Mouse (Mus musculus): ENCODE measurements around the gene Fahd1. TPM values are rescaled to one million over a fixed set of nuclear protein-coding genes. Genes with fewer than 3 reads are reported as not detected.

Fahd1 gene
- polyA plus RNA-seq, 1 experiment from 2014 or later = 18.9 TPM

- Histone ChIP-seq H3K27me3 (ENCODE audit: control insufficient read depth, insufficient read depth, low read length) (no peaks in the 10 kb centered on the region), H3K36me3 (ENCODE audit: control insufficient read depth, insufficient read depth, low read length) (no peaks in the 10 kb centered on the region), H3K9ac (replicated peaks; ENCODE audit: low read length) (no peak overlapping the region), H3K4me2 (ENCODE audit: low read length) (no peak overlapping the region), H3K4me1 (ENCODE audit: control insufficient read depth, insufficient read depth, low read length) (no peaks in the 10 kb centered on the region), H3K4me3 (replicated peaks; ENCODE audit: low read depth, low read length) (no peak overlapping the region), H3K27ac (replicated peaks; ENCODE audit: low read depth, low read length) (no peak overlapping the region), H3K9me3 (ENCODE audit: control insufficient read depth, low read length) (no peaks in the 10 kb centered on the region)
- WGBS = 33% methylated on average over 1 of the region's 1 CpGs
- ATAC-seq (ENCODE audit: low FRiP score, low TSS enrichment) = no peak
- no peak for DNase-seq
These were observed 24.2 kb upstream of the Fahd1 start for GRCm38 (mm10) chr17:24874405-24874745.

GRCm38 (mm10) chr17:24873695-24874404 is 23.7 kb upstream of the Fahd1 start:
- ATAC-seq (ENCODE audit: low FRiP score, low TSS enrichment) (no peak), DNase-seq (no peak)
- H3K4me1 ChIP-seq (ENCODE audit: control insufficient read depth, insufficient read depth, low read length) = no peaks in the 10 kb centered on the region
- H3K27ac ChIP-seq (replicated peaks; ENCODE audit: low read depth, low read length) = no peak overlapping the region
- WGBS = 59% methylated on average over 4 of the region's 4 CpGs
- H3K4me2 ChIP-seq (ENCODE audit: low read length) = no peak overlapping the region
- no peaks in the 10 kb centered on the region for H3K9me3 ChIP-seq (ENCODE audit: control insufficient read depth, low read length)
- H3K27me3 ChIP-seq (ENCODE audit: control insufficient read depth, insufficient read depth, low read length) = no peaks in the 10 kb centered on the region
- H3K4me3 ChIP-seq (replicated peaks; ENCODE audit: low read depth, low read length) = no peak overlapping the region
- H3K9ac ChIP-seq (replicated peaks; ENCODE audit: low read length) = no peak overlapping the region
- no peaks in the 10 kb centered on the region for H3K36me3 ChIP-seq (ENCODE audit: control insufficient read depth, insufficient read depth, low read length)

GRCm38 (mm10) chr17:24867914-24868313 is 17.8 kb upstream of the Fahd1 start:
- peaks cover 27% of the 10 kb centered on the region for H3K36me3 ChIP-seq (ENCODE audit: control insufficient read depth, insufficient read depth, low read length)
- WGBS = 91% methylated on average over 10 of the region's 10 CpGs
- no peak overlapping the region for H3K4me2 ChIP-seq (ENCODE audit: low read length)
- H3K27me3 ChIP-seq (ENCODE audit: control insufficient read depth, insufficient read depth, low read length) = no peaks in the 10 kb centered on the region
- H3K27ac ChIP-seq (replicated peaks; ENCODE audit: low read depth, low read length) = no peak overlapping the region
- no peaks in the 10 kb centered on the region for H3K9me3 ChIP-seq (ENCODE audit: control insufficient read depth, low read length)
- H3K4me1 ChIP-seq (ENCODE audit: control insufficient read depth, insufficient read depth, low read length) = no peaks in the 10 kb centered on the region
- DNase-seq (no peak), ATAC-seq (ENCODE audit: low FRiP score, low TSS enrichment) (no peak)
- H3K9ac ChIP-seq (replicated peaks; ENCODE audit: low read length) = no peak overlapping the region
- H3K4me3 ChIP-seq (replicated peaks; ENCODE audit: low read depth, low read length) = no peak overlapping the region

GRCm38 (mm10) chr17:24865776-24866175 is 15.6 kb upstream of the Fahd1 start, which contains the start of gene Igfals:
Igfals (plus strand) TSS chr17:24865997.
- H3K27ac ChIP-seq (replicated peaks; ENCODE audit: low read depth, low read length) = no peak within 1 kb of the TSS
- no peak for ATAC-seq (ENCODE audit: low FRiP score, low TSS enrichment)
- H3K4me1 ChIP-seq (ENCODE audit: control insufficient read depth, insufficient read depth, low read length) = no peaks in the 10 kb centered on the region
- no peaks in the 10 kb centered on the region for H3K9me3 ChIP-seq (ENCODE audit: control insufficient read depth, low read length)
- no peak within 1 kb of the TSS for H3K9ac ChIP-seq (replicated peaks; ENCODE audit: low read length)
- 85% methylated on average over 8 of the region's 8 CpGs for WGBS
- no peak within 1 kb of the TSS for H3K4me3 ChIP-seq (replicated peaks; ENCODE audit: low read depth, low read length)
- no peak within 1 kb of the TSS for H3K4me2 ChIP-seq (ENCODE audit: low read length)
- H3K36me3 ChIP-seq (ENCODE audit: control insufficient read depth, insufficient read depth, low read length) = peaks cover 47% of the 10 kb centered on the region
- H3K27me3 ChIP-seq (ENCODE audit: control insufficient read depth, insufficient read depth, low read length) = no peaks in the 10 kb centered on the region
- no peak for DNase-seq

- Histone ChIP-seq H3K4me1 (ENCODE audit: control insufficient read depth, insufficient read depth, low read length) (no peaks in the 10 kb centered on the region), H3K36me3 (ENCODE audit: control insufficient read depth, insufficient read depth, low read length) (peaks cover 69% of the 10 kb centered on the region), H3K4me3 (replicated peaks; ENCODE audit: low read depth, low read length) (no peak overlapping the region), H3K27ac (replicated peaks; ENCODE audit: low read depth, low read length) (no peak overlapping the region), H3K9ac (replicated peaks; ENCODE audit: low read length) (no peak overlapping the region), H3K4me2 (ENCODE audit: low read length) (no peak overlapping the region), H3K9me3 (ENCODE audit: control insufficient read depth, low read length) (no peaks in the 10 kb centered on the region), H3K27me3 (ENCODE audit: control insufficient read depth, insufficient read depth, low read length) (no peaks in the 10 kb centered on the region)
- ATAC-seq (ENCODE audit: low FRiP score, low TSS enrichment) = no peak
- DNase-seq = no peak
- 96% methylated on average over 3 of the region's 3 CpGs for WGBS
These were observed 11.6 kb upstream of the Fahd1 start for GRCm38 (mm10) chr17:24861785-24862184.

- Histone ChIP-seq H3K4me2 (ENCODE audit: low read length) (no peak overlapping the region), H3K36me3 (ENCODE audit: control insufficient read depth, insufficient read depth, low read length) (peaks cover 76% of the 10 kb centered on the region), H3K27ac (replicated peaks; ENCODE audit: low read depth, low read length) (no peak overlapping the region), H3K9ac (replicated peaks; ENCODE audit: low read length) (no peak overlapping the region), H3K27me3 (ENCODE audit: control insufficient read depth, insufficient read depth, low read length) (no peaks in the 10 kb centered on the region), H3K4me3 (replicated peaks; ENCODE audit: low read depth, low read length) (no peak overlapping the region), H3K4me1 (ENCODE audit: control insufficient read depth, insufficient read depth, low read length) (no peaks in the 10 kb centered on the region), H3K9me3 (ENCODE audit: control insufficient read depth, low read length) (no peaks in the 10 kb centered on the region)
- ATAC-seq (ENCODE audit: low FRiP score, low TSS enrichment) = no peak
- no peak for DNase-seq
- 91% methylated on average over 8 of the region's 8 CpGs for WGBS
These were observed 9.9 kb upstream of the Fahd1 start for GRCm38 (mm10) chr17:24860076-24860475.

GRCm38 (mm10) chr17:24858967-24859366 is 8.8 kb upstream of the Fahd1 start:
- no peak overlapping the region for H3K9ac ChIP-seq (replicated peaks; ENCODE audit: low read length)
- 90% methylated on average over 6 of the region's 6 CpGs for WGBS
- no peak overlapping the region for H3K4me3 ChIP-seq (replicated peaks; ENCODE audit: low read depth, low read length)
- no peak overlapping the region for H3K4me2 ChIP-seq (ENCODE audit: low read length)
- DNase-seq (no peak), ATAC-seq (ENCODE audit: low FRiP score, low TSS enrichment) (no peak)
- no peaks in the 10 kb centered on the region for H3K9me3 ChIP-seq (ENCODE audit: control insufficient read depth, low read length)
- no peaks in the 10 kb centered on the region for H3K27me3 ChIP-seq (ENCODE audit: control insufficient read depth, insufficient read depth, low read length)
- H3K4me1 ChIP-seq (ENCODE audit: control insufficient read depth, insufficient read depth, low read length) = no peaks in the 10 kb centered on the region
- H3K27ac ChIP-seq (replicated peaks; ENCODE audit: low read depth, low read length) = no peak overlapping the region
- H3K36me3 ChIP-seq (ENCODE audit: control insufficient read depth, insufficient read depth, low read length) = peaks cover 72% of the 10 kb centered on the region

GRCm38 (mm10) chr17:24857831-24858470 is 7.8 kb upstream of the Fahd1 start:
- Histone ChIP-seq H3K27me3 (ENCODE audit: control insufficient read depth, insufficient read depth, low read length) (no peaks in the 10 kb centered on the region), H3K4me1 (ENCODE audit: control insufficient read depth, insufficient read depth, low read length) (no peaks in the 10 kb centered on the region), H3K27ac (replicated peaks; ENCODE audit: low read depth, low read length) (no peak overlapping the region), H3K4me3 (replicated peaks; ENCODE audit: low read depth, low read length) (no peak overlapping the region), H3K9ac (replicated peaks; ENCODE audit: low read length) (no peak overlapping the region), H3K4me2 (ENCODE audit: low read length) (no peak overlapping the region), H3K9me3 (ENCODE audit: control insufficient read depth, low read length) (no peaks in the 10 kb centered on the region), H3K36me3 (ENCODE audit: control insufficient read depth, insufficient read depth, low read length) (peaks cover 73% of the 10 kb centered on the region)
- WGBS = 88% methylated on average over 8 of the region's 8 CpGs
- DNase-seq (no peak), ATAC-seq (ENCODE audit: low FRiP score, low TSS enrichment) (no peak)

GRCm38 (mm10) chr17:24856589-24856988 is 6.4 kb upstream of the Fahd1 start:
- ATAC-seq (ENCODE audit: low FRiP score, low TSS enrichment) (no peak), DNase-seq (no peak)
- peaks cover 64% of the 10 kb centered on the region for H3K36me3 ChIP-seq (ENCODE audit: control insufficient read depth, insufficient read depth, low read length)
- no peak overlapping the region for H3K4me3 ChIP-seq (replicated peaks; ENCODE audit: low read depth, low read length)
- H3K4me2 ChIP-seq (ENCODE audit: low read length) = no peak overlapping the region
- no peak overlapping the region for H3K9ac ChIP-seq (replicated peaks; ENCODE audit: low read length)
- no peak overlapping the region for H3K27ac ChIP-seq (replicated peaks; ENCODE audit: low read depth, low read length)
- no peaks in the 10 kb centered on the region; the same call in 1 of the 2 replicates for H3K27me3 ChIP-seq (ENCODE audit: control insufficient read depth, insufficient read depth, low read length)
- H3K4me1 ChIP-seq (ENCODE audit: control insufficient read depth, insufficient read depth, low read length) = no peaks in the 10 kb centered on the region
- no peaks in the 10 kb centered on the region for H3K9me3 ChIP-seq (ENCODE audit: control insufficient read depth, low read length)
- whole genome bisulfite sequencing = 93% methylated on average over 13 of the region's 13 CpGs

Measured in midbrain, embryonic 14.5 days (tissue).